In genomic region chr7:31052251-31052635, GRCm38 (mm10) we compare ENCODE assay signal across 9 mouse cellular contexts. TPM values are rescaled to one million over a fixed set of nuclear protein-coding genes. Genes with fewer than 3 reads are reported as not detected.
DNase-seq lines count a peak whose midpoint lies in the region; ATAC-seq and TF ChIP-seq lines count a peak whose summit lies in the region.
"Had no signal": no experiment of that assay in that cellular context is flagged by ENCODE, and none has a peak within 500 bp of the region (broad histone marks: within the 10 kb centered on the region; RNA-seq: fewer than 3 reads in every experiment).

No protein-coding gene starts in this region.

- no peak overlapping the region for H3K27ac ChIP-seq in heart, embryonic 12.5 days (ENCODE audit: poor library complexity, severe bottlenecking)
- H3K27ac ChIP-seq in embryonic facial prominence, embryonic 10.5 days (replicated peaks), result no peak overlapping the region
- H3K27ac ChIP-seq in hindbrain, embryonic 11.5 days (ENCODE audit: low read depth, low read length), result no peak overlapping the region
- H3K27ac ChIP-seq in midbrain, embryonic 11.5 days (ENCODE audit: low read depth, low read length), result no peak overlapping the region
- H3K27ac ChIP-seq in lung, postnatal 0 days (ENCODE audit: low read length), result no peak overlapping the region

- no peaks in the 10 kb centered on the region for H3K36me3 ChIP-seq in heart, embryonic 12.5 days
- H3K36me3 ChIP-seq in embryonic facial prominence, embryonic 10.5 days (replicated peaks), result no peaks in the 10 kb centered on the region
- H3K36me3 ChIP-seq in hindbrain, embryonic 11.5 days (ENCODE audit: control insufficient read depth, insufficient read depth, low read length), result no peaks in the 10 kb centered on the region
- H3K36me3 ChIP-seq in midbrain, embryonic 11.5 days (ENCODE audit: control insufficient read depth, insufficient read depth, low read length), result no peaks in the 10 kb centered on the region
- no peaks in the 10 kb centered on the region for H3K36me3 ChIP-seq in lung, postnatal 0 days (ENCODE audit: insufficient read depth, low read length)
- H3K36me3 ChIP-seq: G1E had no signal

- no peak for DNase-seq in heart, adult 18-20 months
- DNase-seq in embryonic facial prominence, embryonic 10.5 days (ENCODE audit: low spot score), result peak; percentile 13
- DNase-seq in hindbrain, embryonic 11.5 days (ENCODE audit: low spot score), result peak; percentile 26
- DNase-seq in midbrain, embryonic 11.5 days (ENCODE audit: low spot score, missing footprints), result no peak
- DNase-seq in embryo, embryonic 11 days, result no peak
- no peak for DNase-seq in lung, postnatal 0 days (ENCODE audit: low spot score)
- DNase-seq in MN1 (ENCODE audit: low spot score), result no peak

- H3K9me3 ChIP-seq in heart, embryonic 12.5 days (replicated peaks), result no peaks in the 10 kb centered on the region
- no peaks in the 10 kb centered on the region for H3K9me3 ChIP-seq in embryonic facial prominence, embryonic 10.5 days
- H3K9me3 ChIP-seq in hindbrain, embryonic 11.5 days (ENCODE audit: control insufficient read depth, low read length), result no peaks in the 10 kb centered on the region
- no peaks in the 10 kb centered on the region for H3K9me3 ChIP-seq in midbrain, embryonic 11.5 days (ENCODE audit: control insufficient read depth, low read length)
- no peaks in the 10 kb centered on the region for H3K9me3 ChIP-seq in lung, postnatal 0 days (ENCODE audit: low read length)

- no peak for TF ChIP-seq CTCF in lung, postnatal 0 days (IDR thresholded peaks at IDR 0.05)

- peak overlapping the region; percentile 75 for H3K4me2 ChIP-seq in heart, embryonic 12.5 days
- H3K4me2 ChIP-seq in hindbrain, embryonic 11.5 days (replicated peaks; ENCODE audit: low read depth, low read length), result peak overlapping the region; percentile 26
- peak overlapping the region; percentile 15 for H3K4me2 ChIP-seq in midbrain, embryonic 11.5 days
- no peak overlapping the region for H3K4me2 ChIP-seq in lung, postnatal 0 days (replicated peaks; ENCODE audit: low read depth, low read length)

- no peak for TF ChIP-seq EP300 in lung, postnatal 0 days (IDR thresholded peaks at IDR 0.05)

- peak overlapping the region; percentile 58 for H3K9ac ChIP-seq in heart, embryonic 12.5 days
- peak overlapping the region; percentile 31; the same call in 1 of the 2 replicates for H3K9ac ChIP-seq in hindbrain, embryonic 11.5 days (ENCODE audit: low read depth, low read length)
- no peak overlapping the region for H3K9ac ChIP-seq in midbrain, embryonic 11.5 days (ENCODE audit: low read length)
- H3K9ac ChIP-seq in lung, postnatal 0 days (replicated peaks; ENCODE audit: low read depth), result no peak overlapping the region

- ATAC-seq in heart, embryonic 12.5 days (ENCODE audit: insufficient number of reproducible peaks, low FRiP score), result no peak
- no peak for ATAC-seq in hindbrain, embryonic 11.5 days (ENCODE audit: low FRiP score)
- ATAC-seq in midbrain, embryonic 11.5 days (ENCODE audit: low FRiP score), result no peak
- no peak for ATAC-seq in lung, postnatal 0 days

- WGBS in heart, embryonic 12.5 days, result 7% methylated on average over 22 of the region's 22 CpGs
- WGBS in embryonic facial prominence, embryonic 10.5 days, result 4% methylated on average over 22 of the region's 22 CpGs
- WGBS in hindbrain, embryonic 11.5 days, result 2% methylated on average over 22 of the region's 22 CpGs
- 3% methylated on average over 22 of the region's 22 CpGs for WGBS in midbrain, embryonic 11.5 days
- WGBS in lung, postnatal 0 days, result 10% methylated on average over 22 of the region's 22 CpGs

- H3K4me3 ChIP-seq in heart, embryonic 12.5 days, result peak overlapping the region; percentile 42
- peak overlapping the region; percentile 45 for H3K4me3 ChIP-seq in embryonic facial prominence, embryonic 10.5 days
- H3K4me3 ChIP-seq in hindbrain, embryonic 11.5 days (ENCODE audit: low read depth, low read length), result peak overlapping the region; percentile 14
- H3K4me3 ChIP-seq in midbrain, embryonic 11.5 days (ENCODE audit: low read depth, low read length), result no peak overlapping the region
- H3K4me3 ChIP-seq in lung, postnatal 0 days (ENCODE audit: low read depth, low read length), result no peak overlapping the region

- peaks cover 68% of the 10 kb centered on the region for H3K4me1 ChIP-seq in heart, embryonic 12.5 days (replicated peaks)
- peaks cover 69% of the 10 kb centered on the region for H3K4me1 ChIP-seq in embryonic facial prominence, embryonic 10.5 days
- H3K4me1 ChIP-seq in hindbrain, embryonic 11.5 days (replicated peaks; ENCODE audit: control insufficient read depth, insufficient read depth, low read length), result peaks cover 7% of the 10 kb centered on the region
- peaks cover 32% of the 10 kb centered on the region for H3K4me1 ChIP-seq in midbrain, embryonic 11.5 days (ENCODE audit: control insufficient read depth, insufficient read depth, low read length)
- H3K4me1 ChIP-seq in lung, postnatal 0 days (ENCODE audit: insufficient read depth, low read depth, low read length), result 0 out of 2 replicates have a peak, but pooled peaks cover 7% of the 10 kb centered on the region

- peaks cover 48% of the 10 kb centered on the region for H3K27me3 ChIP-seq in heart, embryonic 12.5 days (replicated peaks)
- H3K27me3 ChIP-seq in embryonic facial prominence, embryonic 10.5 days (replicated peaks; ENCODE audit: low read depth, poor library complexity, severe bottlenecking), result peaks cover 84% of the 10 kb centered on the region
- H3K27me3 ChIP-seq in hindbrain, embryonic 11.5 days (ENCODE audit: control insufficient read depth, insufficient read depth, low read length), result peaks cover 53% of the 10 kb centered on the region
- H3K27me3 ChIP-seq in midbrain, embryonic 11.5 days (ENCODE audit: control insufficient read depth, insufficient read depth, low read length), result peaks cover 53% of the 10 kb centered on the region
- peaks cover 32% of the 10 kb centered on the region for H3K27me3 ChIP-seq in lung, postnatal 0 days (replicated peaks; ENCODE audit: insufficient read depth, low read length)

RNA-seq across cellular contexts. Expression of gene Fxyd7, which starts 1.0 kb away (rescaled TPM):
- 1.4 and 1.7 TPM in 2 replicates for polyA plus RNA-seq in heart, embryonic 12.5 days (2016; fragmentation: Nextera tagmentation; extraction: Ambion mirVana)
- total RNA-seq in heart, adult 18-20 months (2021), result under 1 TPM; 0.40 to 0.59 TPM
- 0.55 and 3.1 TPM in 2 replicates for polyA plus RNA-seq in embryonic facial prominence, embryonic 10.5 days (2016; fragmentation: Nextera tagmentation; extraction: Ambion mirVana)
- 8.7 and 12.6 TPM in 2 replicates for polyA plus RNA-seq in hindbrain, embryonic 11.5 days (2014; fragmentation: Nextera tagmentation; extraction: Ambion mirVana)
- 5.4 and 6.2 TPM in 2 replicates for polyA plus RNA-seq in midbrain, embryonic 11.5 days (2014; fragmentation: Nextera tagmentation; extraction: Ambion mirVana)
- polyA plus RNA-seq in lung, postnatal 0 days (2015; fragmentation: Nextera tagmentation; extraction: Ambion mirVana), result 1.2 and 1.8 TPM in 2 replicates
- total RNA-seq: G1E had no signal
- polyA plus RNA-seq: G1E had no signal

RNA-seq across cellular contexts. Expression of gene Fxyd1, which starts 4.8 kb away (rescaled TPM):
- polyA plus RNA-seq in heart, embryonic 12.5 days (2016; fragmentation: Nextera tagmentation; extraction: Ambion mirVana), result 927 and 934 TPM in 2 replicates
- total RNA-seq in heart, adult 18-20 months (2021), result 100 to 1,000 TPM; 861 to 937 TPM
- 9.8 and 12.2 TPM in 2 replicates for polyA plus RNA-seq in embryonic facial prominence, embryonic 10.5 days (2016; fragmentation: Nextera tagmentation; extraction: Ambion mirVana)
- polyA plus RNA-seq in hindbrain, embryonic 11.5 days (2014; fragmentation: Nextera tagmentation; extraction: Ambion mirVana), result 15.6 and 18.1 TPM in 2 replicates
- polyA plus RNA-seq in midbrain, embryonic 11.5 days (2014; fragmentation: Nextera tagmentation; extraction: Ambion mirVana), result 4.8 and 5.4 TPM in 2 replicates
- 175 and 211 TPM in 2 replicates for polyA plus RNA-seq in lung, postnatal 0 days (2015; fragmentation: Nextera tagmentation; extraction: Ambion mirVana)
- total RNA-seq: G1E had no signal
- polyA plus RNA-seq: G1E had no signal

RNA-seq across cellular contexts. Expression of gene Lgi4, which starts 6.9 kb away (rescaled TPM):
- 0.14 TPM in 1 of 2 replicates, not detected in the other for polyA plus RNA-seq in heart, embryonic 12.5 days (2016; fragmentation: Nextera tagmentation; extraction: Ambion mirVana)
- 1 to 10 TPM; 2.1 to 4.1 TPM for total RNA-seq in heart, adult 18-20 months (2021)
- polyA plus RNA-seq in embryonic facial prominence, embryonic 10.5 days (2016; fragmentation: Nextera tagmentation; extraction: Ambion mirVana), result 2.5 and 2.8 TPM in 2 replicates
- polyA plus RNA-seq in hindbrain, embryonic 11.5 days (2014; fragmentation: Nextera tagmentation; extraction: Ambion mirVana), result 1.0 and 2.8 TPM in 2 replicates
- polyA plus RNA-seq in midbrain, embryonic 11.5 days (2014; fragmentation: Nextera tagmentation; extraction: Ambion mirVana), result 0.58 and 0.85 TPM in 2 replicates
- 0.20 and 0.27 TPM in 2 replicates for polyA plus RNA-seq in lung, postnatal 0 days (2015; fragmentation: Nextera tagmentation; extraction: Ambion mirVana)
- polyA plus RNA-seq: G1E had no signal

RNA-seq across cellular contexts. Expression of gene Fxyd5, which starts 10.0 kb away (rescaled TPM):
- polyA plus RNA-seq in heart, embryonic 12.5 days (2016; fragmentation: Nextera tagmentation; extraction: Ambion mirVana), result 34.8 and 37.3 TPM in 2 replicates
- total RNA-seq in heart, adult 18-20 months (2021), result 10 to 100 TPM; 21.7 to 31.7 TPM
- 9.1 and 9.5 TPM in 2 replicates for polyA plus RNA-seq in embryonic facial prominence, embryonic 10.5 days (2016; fragmentation: Nextera tagmentation; extraction: Ambion mirVana)
- 12.3 and 14.1 TPM in 2 replicates for polyA plus RNA-seq in hindbrain, embryonic 11.5 days (2014; fragmentation: Nextera tagmentation; extraction: Ambion mirVana)
- 11.3 and 12.6 TPM in 2 replicates for polyA plus RNA-seq in midbrain, embryonic 11.5 days (2014; fragmentation: Nextera tagmentation; extraction: Ambion mirVana)
- polyA plus RNA-seq in lung, postnatal 0 days (2015; fragmentation: Nextera tagmentation; extraction: Ambion mirVana), result 168 and 206 TPM in 2 replicates

RNA-seq across cellular contexts. Expression of gene Fxyd3, which starts 24.3 kb away (rescaled TPM):
- 0.15 and 0.23 TPM in 2 replicates for polyA plus RNA-seq in heart, embryonic 12.5 days (2016; fragmentation: Nextera tagmentation; extraction: Ambion mirVana)
- total RNA-seq in heart, adult 18-20 months (2021), result 1 to 10 TPM in 1 of 2 experiments, under 1 TPM in 1; 0.87 to 2.5 TPM
- polyA plus RNA-seq in embryonic facial prominence, embryonic 10.5 days (2016; fragmentation: Nextera tagmentation; extraction: Ambion mirVana), result 7.5 and 8.8 TPM in 2 replicates
- 6.3 and 8.6 TPM in 2 replicates for polyA plus RNA-seq in hindbrain, embryonic 11.5 days (2014; fragmentation: Nextera tagmentation; extraction: Ambion mirVana)
- 1.8 and 2.3 TPM in 2 replicates for polyA plus RNA-seq in midbrain, embryonic 11.5 days (2014; fragmentation: Nextera tagmentation; extraction: Ambion mirVana)
- 76.1 and 78.1 TPM in 2 replicates for polyA plus RNA-seq in lung, postnatal 0 days (2015; fragmentation: Nextera tagmentation; extraction: Ambion mirVana)
- polyA plus RNA-seq: G1E had no signal

Comparison
In these comparisons a context has a peak if more than half of its experiments do, and no peak if none do; other contexts are left out.
1. H3K4me3 ChIP-seq: peak in heart, embryonic 12.5 days (single experiment), embryonic facial prominence, embryonic 10.5 days (single experiment) and hindbrain, embryonic 11.5 days (single experiment); none in midbrain, embryonic 11.5 days (single experiment) and lung, postnatal 0 days (single experiment).
2. H3K9ac ChIP-seq: peak in heart, embryonic 12.5 days (single experiment) and hindbrain, embryonic 11.5 days (single experiment); none in midbrain, embryonic 11.5 days (single experiment) and lung, postnatal 0 days (single experiment).
3. DNase-seq: peak in embryonic facial prominence, embryonic 10.5 days (single experiment) and hindbrain, embryonic 11.5 days (single experiment); none in heart, adult 18-20 months (0 of 2), midbrain, embryonic 11.5 days (single experiment), embryo, embryonic 11 days (single experiment), lung, postnatal 0 days (single experiment) and MN1 (single experiment).